Mouse (Mus musculus) right cerebral cortex, postnatal 14 days (tissue): Measurements from ENCODE around the gene Rcn3.
"Not testable (repeated sequence)": the region's sequence is repeated elsewhere in the genome, so short reads cannot be mapped to it uniquely, and the experiment has no call there.

Experiments used
- DNase-seq: peaks from one replicate; pipeline ENCODE4 v3.0.0; 2022

Rcn3 gene

GRCm38 (mm10) chr7:45124224-45125143 lies 32.5 kb upstream of the Rcn3 start, which contains the start of gene Rps11:
TSS of gene Rps11 (minus strand) at chr7:45124439.
- DNase-seq, result peak; percentile 99

GRCm38 (mm10) chr7:45123186-45123570 lies 31.2 kb upstream of the Rcn3 start:
- DNase-seq, result no peak

DNA sequence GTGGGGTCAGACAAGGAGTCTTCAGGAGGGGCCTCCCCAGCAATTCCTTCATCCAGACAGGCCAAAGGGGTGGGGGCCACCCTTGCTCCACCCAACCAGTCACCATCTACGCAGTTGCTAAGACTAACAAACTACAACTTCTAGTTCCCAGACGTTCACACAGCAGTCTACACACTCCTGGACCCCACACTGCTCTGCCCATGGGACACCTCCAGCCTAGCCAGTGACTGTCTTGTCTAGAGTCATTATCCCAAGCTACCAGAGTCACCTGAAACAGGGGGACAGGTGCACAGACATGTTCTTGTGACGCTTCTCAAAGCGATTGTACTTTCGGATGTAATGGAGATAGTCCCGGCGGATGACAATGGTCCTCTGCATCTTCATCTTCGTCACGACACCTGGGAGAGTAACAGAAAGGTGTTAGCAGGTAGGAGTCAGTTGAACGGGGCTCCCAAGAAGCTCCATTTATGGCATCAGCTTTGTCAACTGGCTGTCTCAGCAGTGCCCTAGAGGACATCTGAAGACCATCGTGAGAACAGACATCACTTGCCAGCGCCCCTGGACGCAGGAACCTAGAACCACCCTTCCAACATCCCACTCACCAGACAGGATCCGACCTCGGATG lies 30.7 kb upstream of the Rcn3 start:
- DNase-seq, result no peak

GRCm38 (mm10) chr7:45121966-45122365 lies 29.9 kb upstream of the Rcn3 start:
- no peak for DNase-seq

- no peak for DNase-seq
Measured at GRCm38 (mm10) chr7:45121404-45121803, 29.4 kb upstream of the Rcn3 start.

- no peak for DNase-seq
Measured at GRCm38 (mm10) chr7:45119780-45120709, 28.0 kb upstream of the Rcn3 start.

GRCm38 (mm10) chr7:45118336-45118735 lies 26.3 kb upstream of the Rcn3 start:
- no peak for DNase-seq

GRCm38 (mm10) chr7:45117566-45117965 lies 25.5 kb upstream of the Rcn3 start:
- no peak for DNase-seq

DNA sequence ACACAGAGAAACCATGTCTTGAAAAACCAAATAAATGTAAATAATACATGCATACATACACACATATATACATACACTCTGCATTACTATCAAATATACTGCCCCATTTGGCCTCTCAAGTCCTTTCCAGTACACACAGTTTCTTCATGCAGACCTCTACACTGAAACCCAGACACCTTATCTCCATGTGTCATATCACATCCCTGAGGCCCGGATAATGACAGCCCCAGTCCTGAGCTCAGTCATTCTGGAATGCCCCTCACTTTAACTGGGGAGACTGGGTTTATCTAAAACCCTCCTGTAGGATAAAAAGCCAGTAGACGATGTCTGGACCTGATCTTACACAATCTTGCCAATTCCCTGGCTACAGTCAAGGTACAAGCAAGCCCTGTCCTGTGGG lies 21.5 kb upstream of the Rcn3 start:
- no peak for DNase-seq

GRCm38 (mm10) chr7:45112529-45112928 lies 20.5 kb upstream of the Rcn3 start:
- no peak for DNase-seq

- DNase-seq, result no peak
Measured at GRCm38 (mm10) chr7:45111940-45112339, 19.9 kb upstream of the Rcn3 start.

GRCm38 (mm10) chr7:45110089-45110488 lies 18.1 kb upstream of the Rcn3 start:
- DNase-seq, result not testable (repeated sequence)

- DNase-seq, result no peak
Measured at GRCm38 (mm10) chr7:45107052-45107645, 15.1 kb upstream of the Rcn3 start.

DNA sequence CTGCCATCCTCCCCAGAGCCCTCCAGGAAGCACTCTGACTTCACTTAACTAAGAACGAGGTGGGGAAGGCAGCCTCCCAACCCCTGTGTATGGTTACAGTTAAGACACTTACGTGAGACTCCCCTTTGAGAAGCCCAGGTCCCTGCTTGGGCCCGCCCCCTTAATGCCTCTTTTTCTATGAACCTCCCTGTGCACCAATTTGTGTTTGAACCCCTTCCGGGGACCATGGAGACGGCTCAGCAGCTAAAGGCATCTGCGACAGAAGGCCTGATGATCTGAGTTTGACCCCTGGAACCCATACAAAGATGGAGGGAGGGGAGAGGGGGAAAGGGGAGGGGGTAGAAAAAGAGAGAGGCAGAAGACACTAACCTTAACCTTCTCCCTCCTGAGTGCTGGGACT lies 14.4 kb upstream of the Rcn3 start:
- DNase-seq, result no peak

- no peak for DNase-seq
Measured at GRCm38 (mm10) chr7:45105491-45105890, 13.5 kb upstream of the Rcn3 start.

GRCm38 (mm10) chr7:45104941-45105340 lies 12.9 kb upstream of the Rcn3 start:
- DNase-seq, result no peak

GRCm38 (mm10) chr7:45103652-45104180 lies 11.7 kb upstream of the Rcn3 start, which contains the start of gene Fcgrt:
TSS of gene Fcgrt (minus strand) at chr7:45103851.
- DNase-seq, result no peak

DNA sequence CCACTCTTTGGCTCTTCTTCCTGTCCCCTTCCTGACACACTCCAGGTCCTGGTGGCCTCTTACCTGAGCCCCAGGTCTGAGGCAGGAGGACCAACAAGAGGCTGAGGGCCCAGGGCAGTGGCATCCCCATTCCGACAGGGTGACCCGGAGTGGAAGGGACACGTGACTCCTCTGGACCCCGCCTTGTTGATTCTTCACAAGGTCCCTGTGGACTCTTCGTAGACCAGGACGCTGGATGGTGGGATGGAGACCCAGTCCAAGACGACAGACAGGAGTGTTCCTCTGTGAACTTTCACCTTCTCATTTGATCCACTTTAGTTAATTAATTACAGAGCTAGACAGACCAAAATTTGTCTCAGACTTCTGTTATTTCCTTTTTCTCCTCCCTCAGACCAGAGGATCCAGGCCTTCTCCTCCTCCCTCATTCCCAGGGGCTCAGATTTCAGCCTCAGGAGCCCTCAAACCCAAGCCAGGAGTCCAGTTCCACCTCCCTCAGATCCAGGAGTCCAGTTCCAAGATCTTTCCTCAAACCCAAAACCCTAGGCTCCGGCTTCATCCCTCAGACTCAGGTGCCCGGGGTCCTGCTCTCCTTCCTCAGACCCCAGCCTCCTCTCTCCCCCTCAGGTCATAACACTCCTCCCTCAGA lies 11.0 kb upstream of the Rcn3 start:
- no peak for DNase-seq

DNA sequence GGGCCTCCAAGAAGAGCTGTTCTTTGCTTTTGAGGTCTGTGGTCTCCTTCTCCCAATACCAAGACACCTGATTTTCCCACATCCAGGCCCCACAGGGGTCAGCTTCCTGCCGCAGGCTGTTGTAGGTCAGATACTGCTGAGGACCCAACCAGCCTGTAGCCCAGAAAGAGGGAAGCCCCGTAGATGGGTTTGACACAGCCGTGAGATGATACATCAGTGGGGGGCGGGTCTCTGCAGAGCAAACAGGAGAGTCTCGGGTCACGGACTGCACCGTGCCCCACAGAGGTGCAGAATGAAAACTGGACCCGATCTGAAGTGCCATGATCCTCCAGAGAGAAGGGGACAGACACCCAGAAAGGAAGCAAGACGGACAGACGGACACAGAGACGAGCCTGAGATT lies 10.4 kb upstream of the Rcn3 start:
- no peak for DNase-seq

- no peak for DNase-seq
Measured at GRCm38 (mm10) chr7:45100046-45100445, 8.0 kb upstream of the Rcn3 start.

GRCm38 (mm10) chr7:45098541-45099240 lies 6.7 kb upstream of the Rcn3 start:
- DNase-seq, result no peak
